8 mouse cellular contexts compared by ENCODE assay signal in genomic region chr1:39576431-39577243, GRCm38 (mm10). TPM values are rescaled to one million over a fixed set of nuclear protein-coding genes. Genes with fewer than 3 reads are reported as not detected.
DNase-seq lines count a peak whose midpoint lies in the region; ATAC-seq and TF ChIP-seq lines count a peak whose summit lies in the region.

No protein-coding gene starts in this region.

- peak; percentile 32; the same call in 1 of the 2 replicates for TF ChIP-seq CTCF in lung, postnatal 0 days (IDR thresholded peaks at IDR 0.05)

- H3K9me3 ChIP-seq in heart, embryonic 15.5 days (replicated peaks): no peaks in the 10 kb centered on the region
- H3K9me3 ChIP-seq in lung, postnatal 0 days (ENCODE audit: low read length): no peaks in the 10 kb centered on the region

- ATAC-seq in erythroblast, adult 5-6 weeks (replicated peaks; ENCODE audit: low FRiP score, poor library complexity, severe bottlenecking): peak; percentile 29; the same call in 1 of the 2 replicates
- peak; percentile 69 for ATAC-seq in heart, embryonic 15.5 days (replicated peaks; ENCODE audit: insufficient number of reproducible peaks, insufficient read depth, low FRiP score, low read depth)
- peak; percentile 56 for ATAC-seq in lung, postnatal 0 days

- no peak for TF ChIP-seq EP300 in lung, postnatal 0 days (IDR thresholded peaks at IDR 0.05)

- peaks cover 22% of the 10 kb centered on the region for H3K4me1 ChIP-seq in heart, embryonic 15.5 days (replicated peaks)
- peaks cover 9% of the 10 kb centered on the region; the same call in 1 of the 2 replicates for H3K4me1 ChIP-seq in lung, postnatal 0 days (ENCODE audit: insufficient read depth, low read depth, low read length)

- H3K27me3 ChIP-seq in heart, embryonic 15.5 days: no peaks in the 10 kb centered on the region
- H3K27me3 ChIP-seq in lung, postnatal 0 days (replicated peaks; ENCODE audit: insufficient read depth, low read length): no peaks in the 10 kb centered on the region

- no peaks in the 10 kb centered on the region for H3K36me3 ChIP-seq in heart, embryonic 15.5 days
- no peaks in the 10 kb centered on the region for H3K36me3 ChIP-seq in lung, postnatal 0 days (ENCODE audit: insufficient read depth, low read length)

- peak overlapping the region; percentile 78 for H3K4me3 ChIP-seq in heart, embryonic 15.5 days
- peak overlapping the region; percentile 90 for H3K4me3 ChIP-seq in lung, postnatal 0 days (ENCODE audit: low read depth, low read length)

- DNase-seq in A20 (ENCODE audit: low read depth, low spot score): peak; percentile 76
- peak; percentile 60 to 63 for DNase-seq in adrenal gland, adult 18-20 months (ENCODE audit: low spot score in 2 of 2)
- DNase-seq in kidney, postnatal 14 days: peak; percentile 65
- peak; percentile 74 for DNase-seq in lung, postnatal 0 days (ENCODE audit: low spot score)
- peak; percentile 57 for DNase-seq in ovary, postnatal 10 days (ENCODE audit: low spot score)
- peak; percentile 77 for DNase-seq in thymus, postnatal 14 days

- H3K9ac ChIP-seq in heart, embryonic 15.5 days: peak overlapping the region; percentile 91
- H3K9ac ChIP-seq in lung, postnatal 0 days (replicated peaks; ENCODE audit: low read depth): peak overlapping the region; percentile 88

- under 1% methylated on average over 88 of the region's 88 CpGs for WGBS in heart, embryonic 15.5 days
- WGBS in lung, postnatal 0 days: 3% methylated on average over 59 of the region's 88 CpGs

- peak overlapping the region; percentile 76 for H3K4me2 ChIP-seq in heart, embryonic 15.5 days
- peak overlapping the region; percentile 90 for H3K4me2 ChIP-seq in lung, postnatal 0 days (replicated peaks; ENCODE audit: low read depth, low read length)

- peak overlapping the region; percentile 97 for H3K27ac ChIP-seq in heart, embryonic 15.5 days
- peak overlapping the region; percentile 97 for H3K27ac ChIP-seq in lung, postnatal 0 days (ENCODE audit: low read length)

RNA-seq across cellular contexts. Expression of gene Rnf149, which starts 0.6 kb away (rescaled TPM):
- 10 to 100 TPM; 36.6 to 45.2 TPM for total RNA-seq in adrenal gland, adult 18-20 months (2021)
- total RNA-seq in erythroblast, adult 5-6 weeks (2015; ENCODE audit: low replicate concordance): 8.6 and 11.5 TPM in 2 replicates
- total RNA-seq in erythroblast, adult 5-6 weeks (2017; ENCODE audit: low replicate concordance): 12.0 and 14.9 TPM in 2 replicates
- 11.6 and 15.5 TPM in 2 replicates for polyA plus RNA-seq in heart, embryonic 15.5 days (2015; fragmentation: Nextera tagmentation; extraction: Ambion mirVana)
- 25.1 and 31.0 TPM in 2 replicates for polyA plus RNA-seq in lung, postnatal 0 days (2015; fragmentation: Nextera tagmentation; extraction: Ambion mirVana)

RNA-seq across cellular contexts. Expression of gene Cnot11, which starts 41.8 kb away (rescaled TPM):
- total RNA-seq in adrenal gland, adult 18-20 months (2021): 10 to 100 TPM; 15.3 to 16.7 TPM
- 4.0 and 7.9 TPM in 2 replicates for total RNA-seq in erythroblast, adult 5-6 weeks (2015; ENCODE audit: low replicate concordance)
- 4.1 and 9.5 TPM in 2 replicates for total RNA-seq in erythroblast, adult 5-6 weeks (2017; ENCODE audit: low replicate concordance)
- 13.3 and 15.2 TPM in 2 replicates for polyA plus RNA-seq in heart, embryonic 15.5 days (2015; fragmentation: Nextera tagmentation; extraction: Ambion mirVana)
- 10.0 and 10.7 TPM in 2 replicates for polyA plus RNA-seq in lung, postnatal 0 days (2015; fragmentation: Nextera tagmentation; extraction: Ambion mirVana)

Comparison
In these comparisons a context has a peak if more than half of its experiments do, and no peak if none do; other contexts are left out.
1. Peak in every context shown above with its lines: DNase-seq, ATAC-seq, H3K4me3 ChIP-seq and H3K27ac ChIP-seq.